Mouse (Mus musculus) MEL (cell line): ENCODE measurements around the gene Sox15. TPM values are rescaled to one million over a fixed set of nuclear protein-coding genes. Genes with fewer than 3 reads are reported as not detected.

Source experiments
- DNase-seq: peaks from one replicate; pipeline ENCODE4 v3.0.0; 2011; ENCODE audit warnings: low read depth, low spot score
- H3K27ac ChIP-seq: 2 replicates; pipeline ENCODE4 v1.5.1; 2012; ENCODE audit warnings: low read depth, mild to moderate bottlenecking, control low read depth, low read length, moderate library complexity; ENCODE audit not compliant: control insufficient read depth
- H3K27me3 ChIP-seq, 2 experiments: fragments of 150-350 bp in 1 of 2; sonication (generic) in 1 of 2; 2 replicates each; pipeline ENCODE4 v1.6.1; 2012; ENCODE audit warnings: low read length in 2 of 2, mild to moderate bottlenecking in 2 of 2, improper control_type of control experiment in 1 of 2, moderate library complexity in 1 of 2; ENCODE audit not compliant: insufficient read depth in 2 of 2, control insufficient read depth in 1 of 2
- H3K36me3 ChIP-seq, 2 experiments: 2 replicates each; pipeline ENCODE4 v1.6.1; 2012 to 2014; ENCODE audit warnings: low read length in 2 of 2, improper control_type of control experiment in 1 of 2, inconsistent platforms in 1 of 2, mild to moderate bottlenecking in 1 of 2; ENCODE audit not compliant: insufficient read depth in 2 of 2, control insufficient read depth in 1 of 2
- H3K4me1 ChIP-seq, 2 experiments: fragments of 150-350 bp in 1 of 2; sonication (generic) in 1 of 2; 2 replicates each; pipeline ENCODE4 v1.6.1; 2012; ENCODE audit warnings: low read length in 2 of 2, improper control_type of control experiment in 1 of 2, mild to moderate bottlenecking in 1 of 2; ENCODE audit not compliant: insufficient read depth in 2 of 2, control insufficient read depth in 1 of 2
- H3K4me3 ChIP-seq, 2 experiments: fragments of 150-350 bp in 1 of 2; sonication (generic) in 1 of 2; 2 replicates each; pipeline ENCODE4 v1.5.1; 2012; ENCODE audit warnings: low read depth in 2 of 2, low read length in 2 of 2, mild to moderate bottlenecking in 2 of 2, moderate library complexity in 2 of 2, control low read depth in 1 of 2, improper control_type of control experiment in 1 of 2; ENCODE audit not compliant: control insufficient read depth in 1 of 2, insufficient read depth in 1 of 2
- H3K79me2 ChIP-seq: 2 replicates; pipeline ENCODE4 v1.6.1; 2012; ENCODE audit warnings: mild to moderate bottlenecking, low read length, moderate library complexity; ENCODE audit not compliant: control insufficient read depth, poor library complexity, insufficient read depth
- H3K9ac ChIP-seq: 2 replicates; pipeline ENCODE4 v1.6.1; 2012; ENCODE audit warnings: low read depth, mild to moderate bottlenecking, control low read depth, low read length, moderate library complexity; ENCODE audit not compliant: control insufficient read depth, poor library complexity, severe bottlenecking
- H3K9me3 ChIP-seq: fragments of 150-350 bp; sonication (generic); replicated peaks from 2 replicates; pipeline ENCODE4 v1.6.1; 2012; ENCODE audit warnings: mild to moderate bottlenecking, low read length, improper control_type of control experiment, moderate library complexity; ENCODE audit not compliant: insufficient read depth
- BHLHE40 ChIP-seq: IDR thresholded peaks from 2 replicates; pipeline ENCODE4 v1.6.1; 2012; ENCODE audit warnings: low read depth, mild to moderate bottlenecking, inconsistent platforms, low read length, improper control_type of control experiment, borderline replicate concordance
- CHD1 ChIP-seq: IDR thresholded peaks from 2 replicates; pipeline ENCODE4 v1.6.1; 2012; ENCODE audit warnings: low read depth, mild to moderate bottlenecking, inconsistent platforms, low read length, improper control_type of control experiment
- CHD2 ChIP-seq: IDR thresholded peaks from 2 replicates; pipeline ENCODE4 v1.6.1; 2011; ENCODE audit warnings: low read length, improper control_type of control experiment
- CTCF ChIP-seq, 3 experiments: IDR thresholded peaks in 2 of 3; conservative IDR thresholded peaks in 1 of 3; 2 replicates each; pipeline ENCODE4 v1.5.1; 2011 to 2012; ENCODE audit warnings: low read length in 3 of 3, low read depth in 2 of 3, mild to moderate bottlenecking in 2 of 3, improper control_type of control experiment in 1 of 3, inconsistent platforms in 1 of 3, mixed read lengths in 1 of 3, moderate library complexity in 1 of 3; ENCODE audit not compliant: control insufficient read depth in 1 of 3, insufficient read depth in 1 of 3, poor library complexity in 1 of 3, severe bottlenecking in 1 of 3
- E2F4 ChIP-seq: IDR thresholded peaks from 2 replicates; pipeline ENCODE4 v1.6.1; 2011; ENCODE audit warnings: low read depth, low read length, improper control_type of control experiment, borderline replicate concordance
- ELF1 ChIP-seq: IDR thresholded peaks from 2 replicates; pipeline ENCODE4 v1.6.1; 2014; ENCODE audit warnings: low read depth, mild to moderate bottlenecking, inconsistent platforms, low read length, improper control_type of control experiment, moderate library complexity
- EP300 ChIP-seq, 2 experiments: IDR thresholded peaks; 2 replicates each; pipeline ENCODE4 v1.6.1; 2011; ENCODE audit warnings: improper control_type of control experiment in 2 of 2, low read length in 2 of 2, low read depth in 1 of 2, mild to moderate bottlenecking in 1 of 2
- ETS1 ChIP-seq: IDR thresholded peaks from 2 replicates; pipeline ENCODE4 v1.6.1; 2012; ENCODE audit warnings: low read depth, mild to moderate bottlenecking, inconsistent platforms, low read length, improper control_type of control experiment, moderate library complexity
- GABPA ChIP-seq: IDR thresholded peaks from 2 replicates; pipeline ENCODE4 v1.6.1; 2012; ENCODE audit warnings: low read depth, mild to moderate bottlenecking, inconsistent platforms, low read length, improper control_type of control experiment, moderate library complexity
- GATA1 ChIP-seq: IDR thresholded peaks from 2 replicates; pipeline ENCODE4 v1.6.1; 2011; ENCODE audit warnings: low read depth, low read length, improper control_type of control experiment
- HCFC1 ChIP-seq: IDR thresholded peaks from 2 replicates; pipeline ENCODE4 v1.6.1; 2012; ENCODE audit warnings: low read depth, mild to moderate bottlenecking, inconsistent platforms, low read length, improper control_type of control experiment, moderate library complexity
- JUND ChIP-seq: IDR thresholded peaks from 2 replicates; pipeline ENCODE4 v1.6.1; 2011; ENCODE audit warnings: low read depth, mild to moderate bottlenecking, improper control_type of control experiment, low read length
- KAT2A ChIP-seq: conservative IDR thresholded peaks from 2 replicates; pipeline ENCODE4 v1.6.1; 2012; ENCODE audit warnings: low read depth, low read length, improper control_type of control experiment, inconsistent platforms
- MAX ChIP-seq: IDR thresholded peaks from 2 replicates; pipeline ENCODE4 v1.6.1; 2011; ENCODE audit warnings: low read length, improper control_type of control experiment
- MAZ ChIP-seq: IDR thresholded peaks from 2 replicates; pipeline ENCODE4 v1.6.1; 2012; ENCODE audit warnings: low read depth, mild to moderate bottlenecking, inconsistent platforms, low read length, improper control_type of control experiment
- MEF2A ChIP-seq: IDR thresholded peaks from 2 replicates; pipeline ENCODE4 v1.6.1; 2014; ENCODE audit warnings: low read depth, mild to moderate bottlenecking, inconsistent platforms, low read length, improper control_type of control experiment; ENCODE audit not compliant: poor library complexity, insufficient replicate concordance, severe bottlenecking; ENCODE audit errors: extremely low read depth
- MXI1 ChIP-seq: IDR thresholded peaks from 2 replicates; pipeline ENCODE4 v1.6.1; 2011; ENCODE audit warnings: mild to moderate bottlenecking, low read depth, low read length, improper control_type of control experiment
- MYB ChIP-seq: IDR thresholded peaks from 2 replicates; pipeline ENCODE4 v1.6.1; 2011; ENCODE audit warnings: mild to moderate bottlenecking, low read depth, low read length, improper control_type of control experiment
- MYC ChIP-seq: IDR thresholded peaks from 2 replicates; pipeline ENCODE4 v1.6.1; 2011; ENCODE audit warnings: low read depth, mild to moderate bottlenecking, low read length, improper control_type of control experiment, moderate library complexity
- NELFE ChIP-seq: IDR thresholded peaks from 2 replicates; pipeline ENCODE4 v1.6.1; 2011; ENCODE audit warnings: low read depth, low read length, improper control_type of control experiment
- NRF1 ChIP-seq: IDR thresholded peaks from 2 replicates; pipeline ENCODE4 v1.6.1; 2014; ENCODE audit warnings: low read depth, mild to moderate bottlenecking, inconsistent platforms, low read length, improper control_type of control experiment, moderate library complexity; ENCODE audit not compliant: poor library complexity, insufficient read depth, severe bottlenecking
- POLR2A ChIP-seq, 2 experiments: IDR thresholded peaks; 2 replicates each; pipeline ENCODE4 v1.6.1; 2011 to 2012; ENCODE audit warnings: low read length in 2 of 2, mild to moderate bottlenecking in 2 of 2, control low read depth in 1 of 2, improper control_type of control experiment in 1 of 2, low read depth in 1 of 2, moderate library complexity in 1 of 2; ENCODE audit not compliant: control insufficient read depth in 1 of 2, insufficient read depth in 1 of 2, poor library complexity in 1 of 2
- POLR2AphosphoS2 ChIP-seq: IDR thresholded peaks from 2 replicates; pipeline ENCODE4 v1.6.1; 2011; ENCODE audit warnings: low read length, improper control_type of control experiment
- POLR2AphosphoS5 ChIP-seq: IDR thresholded peaks from 2 replicates; pipeline ENCODE4 v1.6.1; 2012; ENCODE audit warnings: low read depth, borderline replicate concordance, mild to moderate bottlenecking, inconsistent platforms, low read length, moderate library complexity, mixed read lengths
- RAD21 ChIP-seq: IDR thresholded peaks from 2 replicates; pipeline ENCODE4 v1.6.1; 2011; ENCODE audit warnings: mild to moderate bottlenecking, low read depth, low read length, improper control_type of control experiment
- RCOR1 ChIP-seq: IDR thresholded peaks from 2 replicates; pipeline ENCODE4 v1.6.1; 2012; ENCODE audit warnings: low read depth, mild to moderate bottlenecking, inconsistent platforms, low read length, improper control_type of control experiment
- SIN3A ChIP-seq: IDR thresholded peaks from 2 replicates; pipeline ENCODE4 v1.6.1; 2012; ENCODE audit warnings: low read length, improper control_type of control experiment, inconsistent platforms
- SMC3 ChIP-seq: IDR thresholded peaks from 2 replicates; pipeline ENCODE4 v1.6.1; 2011; ENCODE audit warnings: low read depth, low read length, improper control_type of control experiment
- TAL1 ChIP-seq: IDR thresholded peaks from 2 replicates; pipeline ENCODE4 v1.6.1; 2012; ENCODE audit warnings: mild to moderate bottlenecking, inconsistent platforms, low read length, moderate library complexity, mixed read lengths
- TBP ChIP-seq: IDR thresholded peaks from 2 replicates; pipeline ENCODE4 v1.8.0; 2011; ENCODE audit warnings: low read depth, low read length, improper control_type of control experiment
- TCF12 ChIP-seq: IDR thresholded peaks from 2 replicates; pipeline ENCODE4 v1.6.1; 2014; ENCODE audit warnings: low read depth, mild to moderate bottlenecking, inconsistent platforms, low read length, improper control_type of control experiment, moderate library complexity
- UBTF ChIP-seq: IDR thresholded peaks from 2 replicates; pipeline ENCODE4 v1.6.1; 2012; ENCODE audit warnings: low read depth, mild to moderate bottlenecking, inconsistent platforms, low read length, improper control_type of control experiment, moderate library complexity, borderline replicate concordance; ENCODE audit not compliant: insufficient read depth
- USF1 ChIP-seq: IDR thresholded peaks from 2 replicates; pipeline ENCODE4 v1.6.1; 2014; ENCODE audit warnings: low read depth, mild to moderate bottlenecking, inconsistent platforms, low read length, improper control_type of control experiment, moderate library complexity
- USF2 ChIP-seq, 2 experiments: IDR thresholded peaks; 2 replicates each; pipeline ENCODE4 v1.6.1; 2011 to 2012; ENCODE audit warnings: improper control_type of control experiment in 2 of 2, low read length in 2 of 2, borderline replicate concordance in 1 of 2, inconsistent platforms in 1 of 2, low read depth in 1 of 2, mild to moderate bottlenecking in 1 of 2; ENCODE audit not compliant: insufficient read depth in 1 of 2
- ZC3H11A ChIP-seq: IDR thresholded peaks from 2 replicates; pipeline ENCODE4 v1.6.1; 2012; ENCODE audit warnings: low read depth, mild to moderate bottlenecking, inconsistent platforms, low read length, improper control_type of control experiment
- ZKSCAN1 ChIP-seq: IDR thresholded peaks from 2 replicates; pipeline ENCODE4 v1.6.1; 2012; ENCODE audit warnings: low read depth, mild to moderate bottlenecking, inconsistent platforms, low read length, improper control_type of control experiment, moderate library complexity
- ZMIZ1 ChIP-seq: IDR thresholded peaks from 2 replicates; pipeline ENCODE4 v1.6.1; 2012; ENCODE audit warnings: low read depth, mild to moderate bottlenecking, inconsistent platforms, low read length, improper control_type of control experiment, moderate library complexity
- ZNF384 ChIP-seq: IDR thresholded peaks from 2 replicates; pipeline ENCODE4 v1.6.1; 2012; ENCODE audit warnings: low read depth, mild to moderate bottlenecking, inconsistent platforms, low read length, improper control_type of control experiment
- polyA plus RNA-seq, 2 experiments: library from polyadenylated mRNA; stranded (reverse) in 1 of 2; unstranded in 1 of 2; fragments of >175 nt in 1 of 2; fragments of >200 nt in 1 of 2; gene quantifications; 2 replicates each; pipeline versions ENCODE4 v1.2.1 to v1.2.4; 2012; ENCODE audit warnings: low replicate concordance in 2 of 2, low read depth in 1 of 2; ENCODE audit not compliant: insufficient read length in 2 of 2, insufficient read depth in 1 of 2, missing spikeins in 1 of 2
- total RNA-seq: library from RNA; depleted of rRNA; stranded (reverse); fragments of 300-350 nt; gene quantifications from 2 replicates; pipeline ENCODE4 v1.2.3, GENCODE M21; 2012

The Sox15 gene
- total and polyA plus RNA-seq, 3 experiments = 0.11 TPM; not detected in 2

DNA sequence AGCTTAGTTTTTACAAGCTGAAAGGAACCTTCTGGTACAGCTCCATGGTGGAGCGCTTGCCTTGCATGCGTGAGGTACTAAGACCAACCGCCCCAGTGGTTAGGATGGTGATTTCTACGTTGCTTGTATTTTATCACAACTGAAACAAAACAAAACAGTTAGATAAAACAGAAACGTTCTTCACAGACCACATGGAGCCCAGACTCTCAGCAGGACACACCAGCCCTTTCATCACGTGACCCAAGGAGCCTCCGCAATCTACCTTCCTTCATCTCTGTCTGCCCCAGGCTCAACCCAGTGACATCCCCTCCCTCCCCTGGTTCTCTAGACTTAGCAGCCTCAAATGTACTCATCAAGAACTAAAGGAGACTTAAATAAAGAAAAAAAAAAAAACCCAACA, 45.7 kb upstream of the Sox15 start:
- H3K79me2 ChIP-seq = peaks cover 6% of the 10 kb centered on the region
- TF ChIP-seq E2F4 = no peak
- peak; percentile 98 for TF ChIP-seq MYC
- no peak for TF ChIP-seq RAD21
- TF ChIP-seq MYB = peak; percentile 99
- peak; percentile 93 to 97 for TF ChIP-seq USF2 (IDR thresholded peaks at IDR 0.05; ENCODE audit: borderline replicate concordance in 1 of 2, insufficient read depth in 1 of 2, low read depth in 1 of 2, low read length in 2 of 2)
- TF ChIP-seq BHLHE40 = peak; percentile 97
- TF ChIP-seq TCF12 = peak; percentile 86
- TF ChIP-seq RCOR1 = peak; percentile 66
- TF ChIP-seq KAT2A = no peak
- TF ChIP-seq USF1 = peak; percentile 100
- peak; percentile 88 for TF ChIP-seq TBP
- peak; percentile 95 for TF ChIP-seq ETS1
- peak; percentile 70 for TF ChIP-seq NELFE
- no peak for TF ChIP-seq GABPA
- 0 out of 2 replicates have a peak, but pooled peaks have one; percentile 60 for TF ChIP-seq POLR2AphosphoS2
- TF ChIP-seq SMC3 = no peak
- TF ChIP-seq CTCF (IDR thresholded peaks at IDR 0.05 in 2 of 3, conservative IDR thresholded peaks at IDR 0.05 in 1 of 3; ENCODE audit: control insufficient read depth in 1 of 3, insufficient read depth in 1 of 3, low read depth in 2 of 3, low read length in 3 of 3, poor library complexity in 1 of 3, severe bottlenecking in 1 of 3) = no peak
- TF ChIP-seq NRF1 = no peak
- TF ChIP-seq TAL1 = no peak
- peak; percentile 82 for TF ChIP-seq ZMIZ1
- no peak for TF ChIP-seq ZKSCAN1
- TF ChIP-seq GATA1 = peak; percentile 89
- no peak for TF ChIP-seq JUND
- TF ChIP-seq ELF1 = no peak
- peak; percentile 85 to 97 for TF ChIP-seq EP300 (IDR thresholded peaks at IDR 0.05; ENCODE audit: low read depth in 1 of 2, low read length in 2 of 2)
- TF ChIP-seq POLR2A (IDR thresholded peaks at IDR 0.05; ENCODE audit: control insufficient read depth in 1 of 2, insufficient read depth in 1 of 2, low read depth in 1 of 2, low read length in 2 of 2, poor library complexity in 1 of 2) = peak in 1 of 2 experiments; percentile 84; a peak in 2 of 4 replicates
- peak; percentile 99 for TF ChIP-seq MAX
- TF ChIP-seq CHD1 = peak; percentile 94
- TF ChIP-seq ZC3H11A = no peak
- TF ChIP-seq UBTF = 0 out of 2 replicates have a peak, but pooled peaks have one; percentile 63
- TF ChIP-seq MEF2A = no peak
- peak; percentile 59 for TF ChIP-seq MAZ
- TF ChIP-seq POLR2AphosphoS5 = no peak
- peak; percentile 96 for TF ChIP-seq MXI1
- peak; percentile 97 for TF ChIP-seq SIN3A
- TF ChIP-seq HCFC1 = peak; percentile 63
- TF ChIP-seq ZNF384 = 0 out of 2 replicates have a peak, but pooled peaks have one; percentile 40
- no peak for TF ChIP-seq CHD2

More for the DNA sequence above, 45.7 kb upstream of the Sox15 start:
- peak overlapping the region; percentile 91 for H3K27ac ChIP-seq
- peaks cover 0 to 26% of the 10 kb centered on the region in 2 experiments; a peak in 2 of 4 replicates for H3K36me3 ChIP-seq
- peaks cover 24 to 41% of the 10 kb centered on the region in 2 experiments for H3K4me1 ChIP-seq
- peak; percentile 94 for DNase-seq
- no peaks in the 10 kb centered on the region for H3K27me3 ChIP-seq
- H3K4me3 ChIP-seq = peak overlapping the region; percentile 24 to 27
- no peaks in the 10 kb centered on the region for H3K9me3 ChIP-seq
- peak overlapping the region; percentile 66 for H3K9ac ChIP-seq
